Mouse (Mus musculus) ES-Bruce4 (cell line): Measurements from ENCODE around the gene Ctbs.

Source experiments
- CTCF ChIP-seq: IDR thresholded peaks from one replicate; pipeline ENCODE4 v1.8.1; 2011; ENCODE audit warnings: low read depth, low read length
- EP300 ChIP-seq: IDR thresholded peaks from 2 replicates; pipeline ENCODE4 v1.6.1; 2011; ENCODE audit warnings: low read depth, low read length; ENCODE audit not compliant: insufficient read depth
- POLR2A ChIP-seq: IDR thresholded peaks from one replicate; pipeline ENCODE4 v1.8.1; 2011; ENCODE audit warnings: low read length; ENCODE audit not compliant: insufficient read depth

DNA sequence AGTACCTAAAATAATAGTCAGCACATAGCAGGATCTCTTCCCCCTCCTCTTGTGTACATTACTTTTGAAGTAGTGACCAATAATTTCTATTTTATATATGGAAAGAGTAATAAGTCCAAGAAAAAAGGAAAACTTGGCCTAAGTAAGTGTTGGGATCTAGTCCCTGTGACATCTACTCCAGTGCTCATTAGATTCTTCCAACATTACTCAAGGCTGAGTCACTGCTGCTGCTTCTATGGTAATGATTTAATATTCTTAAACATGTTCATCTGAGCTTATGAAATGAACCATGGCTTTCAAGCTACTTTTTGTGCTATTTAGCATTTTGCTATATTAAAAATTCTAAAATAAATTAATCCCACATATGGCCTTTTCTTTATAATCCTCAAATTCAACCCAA is 24.1 kb downstream of the Ctbs start:
- TF ChIP-seq CTCF (no peak), POLR2A (no peak), EP300 (no peak)
